Mouse (Mus musculus): Measurements from ENCODE around the gene Crispld2.

- TF ChIP-seq POLR2A (IDR thresholded peaks at IDR 0.05; ENCODE audit: borderline replicate concordance, extremely low read depth, insufficient read depth, insufficient read length, poor library complexity, severe bottlenecking) (no peak), CTCF (IDR thresholded peaks at IDR 0.05; ENCODE audit: borderline replicate concordance, extremely low read depth, insufficient read depth, insufficient read length) (no peak)
These were observed 24.2 kb downstream of the Crispld2 start for GRCm38 (mm10) chr8:120016424-120016823.
